Mouse (Mus musculus) stomach, postnatal 0 days (tissue): ENCODE measurements around the gene Eif2ak3.

Experiments used
- CTCF ChIP-seq: IDR thresholded peaks from 2 replicates; pipeline ENCODE4 v1.5.1; 2016; ENCODE audit warnings: antibody characterized with exemption, low read depth, mild to moderate bottlenecking, moderate library complexity
- EP300 ChIP-seq: optimal IDR thresholded peaks from 2 replicates; pipeline ENCODE3; 2016; ENCODE audit warnings: antibody characterized with exemption

DNA sequence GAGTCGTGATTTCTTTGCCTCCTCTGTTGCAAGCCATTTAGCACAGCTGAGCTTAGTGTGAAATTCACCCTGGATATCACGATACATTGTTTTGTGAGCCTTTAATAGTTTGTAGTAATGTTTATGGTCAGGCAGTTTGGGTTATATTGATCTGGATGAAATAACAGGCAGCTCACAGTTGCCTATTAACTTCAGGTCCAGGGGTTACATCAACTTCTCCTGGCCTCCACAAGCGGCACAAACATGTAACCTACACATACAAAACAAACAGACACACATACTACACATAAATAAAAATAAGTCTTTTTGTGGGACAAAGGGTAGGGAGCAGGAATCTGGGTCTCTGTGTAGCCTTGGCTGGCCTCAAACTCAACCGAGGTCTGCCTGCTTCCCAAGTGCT lies 9.1 kb downstream of the Eif2ak3 start:
- TF ChIP-seq CTCF (no peak), EP300 (no peak)
